8 mouse cellular contexts compared by ENCODE assay signal in the genomic region with DNA sequence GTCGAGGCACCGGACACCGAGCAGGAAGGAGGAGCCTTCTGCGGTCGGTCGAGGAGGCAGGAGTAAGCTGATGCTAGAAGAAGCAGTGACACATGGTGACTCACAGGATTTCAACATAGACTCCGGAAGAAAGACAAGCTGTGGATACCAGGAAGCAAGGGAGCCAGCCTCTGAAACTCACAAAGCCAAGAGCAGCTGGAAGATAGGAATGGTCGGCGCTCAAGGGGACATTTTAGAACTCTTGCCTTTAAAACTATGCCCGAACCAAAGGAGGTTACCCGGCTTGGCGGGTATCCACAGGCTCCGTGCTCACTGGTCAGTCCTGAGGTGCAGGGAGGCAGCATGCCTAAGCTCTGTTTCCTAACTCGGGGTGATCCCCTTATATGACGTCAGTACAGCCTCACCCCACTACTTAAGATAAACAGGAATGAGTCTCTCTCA.
DNase-seq lines count a peak whose midpoint lies in the region; ATAC-seq and TF ChIP-seq lines count a peak whose summit lies in the region.

No protein-coding gene starts in this region.

- no peak for TF ChIP-seq CTCF in thymus, adult 2 months (IDR thresholded peaks at IDR 0.05; ENCODE audit: borderline replicate concordance, control insufficient read depth, extremely low read depth, insufficient read depth, low read length, poor library complexity)

- H3K4me1 ChIP-seq in thymus, adult 2 months (replicated peaks; ENCODE audit: control insufficient read depth, insufficient read depth, low read length): peaks cover 7% of the 10 kb centered on the region
- no peaks in the 10 kb centered on the region; the same call in 1 of the 2 replicates for H3K4me1 ChIP-seq in hindbrain, embryonic 16.5 days (ENCODE audit: control insufficient read depth, insufficient read depth, low read depth, low read length)

- ATAC-seq in megakaryocyte, adult 5-6 weeks (ENCODE audit: poor library complexity, severe bottlenecking): peak; percentile 90
- ATAC-seq in hindbrain, embryonic 16.5 days: no peak

- H3K4me2 ChIP-seq in hindbrain, embryonic 16.5 days (ENCODE audit: low read length): no peak overlapping the region

- H3K4me3 ChIP-seq in thymus, adult 2 months (ENCODE audit: control insufficient read depth, insufficient read depth, low read length): no peak overlapping the region
- no peak overlapping the region for H3K4me3 ChIP-seq in hindbrain, embryonic 16.5 days (ENCODE audit: low read length)

- H3K9ac ChIP-seq in hindbrain, embryonic 16.5 days (ENCODE audit: low read depth, low read length): no peak overlapping the region

- H3K27ac ChIP-seq in thymus, adult 2 months (ENCODE audit: control insufficient read depth, insufficient read depth, low read length): peak overlapping the region; percentile 29; the same call in 1 of the 2 replicates
- no peak overlapping the region for H3K27ac ChIP-seq in hindbrain, embryonic 16.5 days (ENCODE audit: low read depth, low read length)

- 78% methylated on average over 15 of the region's 15 CpGs for WGBS in thymus, adult 2 months
- WGBS in hindbrain, embryonic 16.5 days: 86% methylated on average over 15 of the region's 15 CpGs

- TF ChIP-seq POLR2A in thymus, adult 2 months (IDR thresholded peaks at IDR 0.05; ENCODE audit: control insufficient read depth, extremely low read depth, insufficient read depth, low read length, poor library complexity): no peak

- H3K9me3 ChIP-seq in hindbrain, embryonic 16.5 days (ENCODE audit: control insufficient read depth, low read length): no peaks in the 10 kb centered on the region

- no peaks in the 10 kb centered on the region for H3K27me3 ChIP-seq in thymus, adult 2 months (ENCODE audit: control insufficient read depth, insufficient read depth, low read length)
- H3K27me3 ChIP-seq in hindbrain, embryonic 16.5 days (replicated peaks; ENCODE audit: control insufficient read depth, insufficient read depth, low read length): no peaks in the 10 kb centered on the region

- DNase-seq in thymus, adult 2 months: no peak
- no peak for DNase-seq in thymus, postnatal 4 days
- peak; percentile 87 for DNase-seq in heart, adult 9 months (ENCODE audit: low spot score in 2 of 2)
- DNase-seq in kidney, postnatal 10 days: peak; percentile 51
- DNase-seq in ovary, postnatal 36 days (ENCODE audit: low spot score): no peak
- no peak for DNase-seq in spleen, adult 12 weeks (ENCODE audit: low spot score)

- H3K36me3 ChIP-seq in thymus, adult 2 months (ENCODE audit: control insufficient read depth, insufficient read depth, low read length): no peaks in the 10 kb centered on the region
- no peaks in the 10 kb centered on the region for H3K36me3 ChIP-seq in hindbrain, embryonic 16.5 days (ENCODE audit: control insufficient read depth, insufficient read depth, low read length)

Comparison
In these comparisons a context has a peak if more than half of its experiments do, and no peak if none do; other contexts are left out.
1. DNase-seq: peak in heart, adult 9 months (2 of 2) and kidney, postnatal 10 days (single experiment); none in thymus, adult 2 months (single experiment), thymus, postnatal 4 days (single experiment), ovary, postnatal 36 days (single experiment) and spleen, adult 12 weeks (single experiment).